Mouse (Mus musculus): ENCODE results near the gene Alg12.

Gene Alg12

DNA sequence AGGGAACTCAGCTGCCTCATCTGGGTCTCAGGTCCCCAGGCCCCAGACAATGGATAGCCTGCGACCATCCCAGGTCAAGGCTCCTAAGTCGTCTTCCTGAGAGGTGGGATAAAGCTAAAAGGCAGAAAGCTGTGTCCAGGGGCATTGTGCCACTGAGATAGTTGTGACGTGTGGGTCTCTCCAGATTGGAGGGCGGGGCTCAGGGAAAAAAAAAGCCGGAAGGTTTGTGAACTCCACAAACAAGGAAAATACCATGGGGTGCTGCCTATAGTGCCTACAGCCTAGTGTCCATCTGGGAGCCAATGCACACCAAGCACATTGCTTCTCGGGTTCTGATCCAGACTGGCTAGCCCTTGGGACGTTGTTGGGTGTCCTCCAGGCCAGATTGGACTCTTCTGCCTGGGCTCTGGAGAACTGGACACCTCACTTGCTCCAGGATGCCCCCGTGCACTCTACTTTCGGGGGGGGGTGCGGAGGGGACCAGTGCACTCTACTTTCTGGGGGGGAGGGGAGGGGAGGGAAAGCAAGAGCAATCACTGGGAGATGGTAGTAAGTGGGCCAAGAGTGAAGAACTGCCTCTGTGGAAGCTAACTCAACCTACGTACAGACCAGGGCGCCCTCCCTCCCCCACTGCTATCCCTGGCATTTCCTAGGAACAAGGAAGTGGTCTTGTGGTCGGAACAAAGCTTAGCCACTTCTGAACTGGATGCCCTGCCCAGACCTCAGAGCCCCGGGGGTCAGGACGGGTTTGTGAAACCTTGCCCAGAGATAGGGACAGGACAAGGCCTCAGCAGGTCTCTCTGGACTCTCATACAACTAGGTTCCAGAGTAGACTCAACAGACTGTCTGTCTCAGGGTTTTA lies 36.1 kb upstream of the Alg12 start:
- in situ Hi-C loops (cut with MboI; ENCODE audit: unreplicated experiment in 2 of 2), result no loop called here

DNA sequence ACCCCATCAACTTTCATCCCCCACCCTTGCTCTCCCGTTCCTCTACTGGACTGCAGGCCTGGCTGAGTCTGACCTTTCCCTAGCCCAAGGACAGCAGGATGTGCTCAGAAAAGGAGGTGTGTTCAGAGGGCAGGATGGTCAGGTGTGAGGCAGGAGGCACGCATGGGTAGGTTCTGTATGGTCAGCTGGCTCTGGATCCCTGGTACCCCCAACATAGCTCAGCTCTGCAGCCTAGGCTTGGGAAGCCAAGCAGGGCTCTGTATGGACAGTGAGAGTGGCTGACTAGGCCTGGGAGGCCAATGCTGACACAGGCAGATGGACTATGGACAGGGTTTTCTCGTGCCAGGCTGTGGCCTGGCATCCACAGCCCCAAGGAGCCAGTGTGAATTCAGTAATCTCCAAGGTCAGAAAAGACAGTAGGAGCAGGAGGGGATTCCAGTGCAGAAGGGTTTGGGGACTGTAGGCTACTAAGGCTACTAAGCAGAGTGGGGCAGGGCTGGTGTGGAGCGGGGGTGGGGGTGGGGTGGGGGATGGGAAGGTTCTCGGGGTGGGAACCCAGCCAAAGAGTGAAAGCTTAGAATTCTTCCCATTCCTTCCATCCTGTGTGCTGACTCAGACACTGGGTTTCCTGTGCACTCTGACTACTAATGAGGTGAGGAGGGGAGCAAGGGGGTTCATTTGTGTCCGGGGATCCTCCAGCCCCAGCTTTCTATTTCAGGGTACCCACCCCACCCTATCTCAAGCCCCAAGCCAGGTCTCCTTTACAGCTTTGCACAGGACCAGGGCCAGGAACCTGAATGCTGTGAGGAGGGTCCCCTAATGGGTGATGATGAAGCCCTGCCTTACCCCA lies 35.2 kb upstream of the Alg12 start:
- in situ Hi-C loops (cut with MboI; ENCODE audit: unreplicated experiment in 2 of 2), result no loop called here

DNA sequence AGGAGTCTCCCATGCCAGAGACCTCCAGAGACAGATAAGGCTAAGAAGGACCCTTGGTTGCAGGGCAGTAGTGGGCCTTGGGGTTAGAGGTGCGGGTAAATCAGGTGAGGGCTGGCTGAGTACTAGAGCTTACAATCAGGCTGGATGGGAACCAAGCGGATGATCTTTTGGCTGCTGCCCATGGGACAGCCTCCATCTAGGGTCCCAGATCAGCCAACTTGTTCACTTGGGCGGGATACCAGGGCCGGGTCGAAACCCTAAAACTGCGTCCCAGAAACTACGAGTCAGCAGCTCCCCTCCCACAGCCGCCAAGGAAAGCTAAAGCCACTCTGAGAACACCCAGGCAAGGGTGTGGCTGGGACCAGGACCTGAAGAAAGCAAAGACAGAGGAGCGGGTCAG lies 34.0 kb upstream of the Alg12 start:
- in situ Hi-C loops (cut with MboI; ENCODE audit: unreplicated experiment in 2 of 2), result no loop called here

DNA sequence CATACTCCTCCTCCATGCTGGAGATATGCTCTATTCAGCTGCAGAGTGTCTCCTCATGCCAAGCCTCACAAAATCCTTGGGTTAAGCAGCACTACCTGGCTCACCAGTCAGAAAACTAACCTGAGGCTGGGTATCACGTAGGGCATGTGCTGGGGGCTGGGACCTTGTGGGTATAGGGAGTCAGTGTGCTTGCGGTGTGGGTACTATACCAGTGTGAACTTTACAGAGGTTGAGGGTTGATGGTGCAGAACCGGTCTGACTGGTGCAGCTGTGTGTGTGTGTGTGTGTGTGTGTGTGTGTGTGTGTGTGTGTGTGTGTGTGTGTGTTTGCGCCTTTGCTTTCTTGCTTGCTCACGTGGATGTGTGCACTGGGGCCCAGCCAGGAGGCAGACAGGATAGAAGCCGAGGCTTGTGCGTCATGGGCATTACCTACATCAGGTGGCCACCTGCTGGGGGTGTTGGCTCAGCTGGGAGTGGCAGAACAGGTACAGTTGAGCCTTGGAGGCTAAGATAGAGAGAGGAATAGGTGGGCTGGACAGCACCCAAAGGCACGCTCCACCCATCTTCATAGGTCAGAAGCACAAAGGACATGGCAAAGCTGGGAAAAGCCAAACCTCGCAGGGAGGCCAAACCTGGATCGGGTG lies 32.5 kb upstream of the Alg12 start:
- in situ Hi-C loops (cut with MboI; ENCODE audit: unreplicated experiment in 2 of 2), result no loop called here

DNA sequence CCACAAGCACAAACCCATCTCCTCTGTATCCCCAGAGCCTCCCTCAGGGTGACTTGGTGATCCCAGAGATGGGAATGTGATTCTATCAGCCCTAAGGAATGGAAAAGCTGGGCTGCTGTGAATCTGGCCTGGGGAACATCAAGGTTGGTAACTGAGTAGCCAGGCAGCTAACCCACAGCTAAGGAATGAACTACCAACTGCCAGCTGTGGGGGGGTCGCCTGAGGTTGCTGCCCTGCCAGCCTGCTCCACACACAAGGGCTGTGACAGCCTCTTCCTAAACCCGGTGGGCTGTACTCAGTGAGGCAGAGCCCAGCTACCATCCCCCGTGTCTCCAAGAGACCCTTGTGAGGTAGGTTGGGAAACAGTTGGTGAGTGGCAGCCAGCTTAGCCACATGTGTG lies 32.0 kb upstream of the Alg12 start:
- in situ Hi-C loops (cut with MboI; ENCODE audit: unreplicated experiment in 2 of 2), result no loop called here

DNA sequence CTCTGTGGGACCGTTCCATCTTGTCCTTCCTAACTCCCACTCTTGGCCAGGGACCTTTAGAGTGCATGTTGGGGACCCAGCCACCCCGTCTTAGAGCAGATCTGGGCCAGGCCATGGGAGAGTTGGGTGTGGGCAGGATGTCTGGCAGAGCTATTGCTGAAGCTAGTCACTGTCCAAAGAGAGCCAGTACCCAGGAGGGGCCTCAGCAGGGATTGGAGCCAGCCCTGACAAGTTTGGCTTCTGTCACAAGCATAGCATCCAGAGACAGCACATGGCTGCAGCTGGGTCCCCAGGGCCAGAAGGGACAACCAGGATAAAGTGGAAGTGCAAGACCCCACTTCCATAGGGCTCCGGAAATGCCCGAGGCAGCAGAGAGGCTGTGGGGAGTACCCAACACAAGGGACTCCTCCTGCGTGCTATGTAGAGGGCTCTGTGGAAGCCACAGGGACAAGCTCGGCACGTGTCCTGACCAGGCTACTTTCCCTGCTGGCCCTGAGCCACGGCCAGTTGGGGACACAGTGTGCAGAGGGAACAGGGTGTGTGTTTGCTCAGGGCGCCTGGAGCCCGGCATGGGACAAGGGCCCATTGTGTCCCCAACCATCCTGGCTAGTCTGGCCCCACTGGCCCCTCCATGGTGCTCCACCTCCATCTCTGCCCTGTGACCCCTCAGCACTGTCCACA lies 31.2 kb upstream of the Alg12 start:
- in situ Hi-C loops (cut with MboI; ENCODE audit: unreplicated experiment in 2 of 2), result no loop called here

DNA sequence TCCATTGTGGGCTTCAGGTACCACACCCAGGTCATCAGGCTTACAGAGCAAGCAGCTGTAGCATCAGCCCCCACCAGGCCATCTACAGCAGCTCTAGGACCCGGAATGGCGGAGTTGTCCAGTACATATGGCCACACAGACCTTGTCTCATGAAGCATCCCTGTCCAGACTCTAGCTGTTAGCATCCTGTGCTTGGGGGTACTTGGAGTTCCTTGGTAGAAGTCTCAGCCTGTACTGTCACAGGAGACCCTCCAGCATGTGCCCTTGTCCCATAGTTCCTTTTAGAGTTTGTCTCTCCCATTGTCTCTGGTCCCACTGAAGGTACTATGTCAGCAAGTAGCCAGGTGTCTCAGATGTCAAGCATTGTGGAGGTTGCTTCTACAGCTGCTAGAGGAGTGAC lies 30.5 kb upstream of the Alg12 start:
- in situ Hi-C loops (cut with MboI; ENCODE audit: unreplicated experiment in 2 of 2), result loop anchor here (25.0 kb wide), 1 partner anchor 363 kb away; the partner anchor contains the start of gene Ppp6r2 (in 2 of the 2)

DNA sequence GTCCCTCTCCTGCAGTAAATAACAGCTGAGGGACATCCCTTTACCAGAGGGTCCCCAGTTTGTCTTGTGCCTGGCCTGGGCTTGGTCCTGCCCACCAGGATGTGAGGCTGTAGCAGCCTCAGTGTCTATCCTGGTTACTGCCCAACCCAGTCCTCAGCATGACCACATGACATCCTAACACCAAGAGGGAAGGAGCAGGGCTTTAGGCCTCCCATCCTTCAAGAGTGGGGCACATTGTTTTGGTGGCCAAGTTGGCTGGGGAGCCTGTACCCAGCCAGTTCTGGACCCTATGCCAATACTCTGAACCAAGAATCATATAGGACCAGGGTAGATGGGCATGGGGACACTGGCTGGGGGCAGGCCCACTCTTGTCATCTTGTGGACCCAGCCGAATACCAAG lies 29.5 kb upstream of the Alg12 start:
- in situ Hi-C loops (cut with MboI; ENCODE audit: unreplicated experiment in 2 of 2), result loop anchor here (25.0 kb wide), 1 partner anchor 364 kb away; the partner anchor contains the start of gene Ppp6r2 (in 2 of the 2)

DNA sequence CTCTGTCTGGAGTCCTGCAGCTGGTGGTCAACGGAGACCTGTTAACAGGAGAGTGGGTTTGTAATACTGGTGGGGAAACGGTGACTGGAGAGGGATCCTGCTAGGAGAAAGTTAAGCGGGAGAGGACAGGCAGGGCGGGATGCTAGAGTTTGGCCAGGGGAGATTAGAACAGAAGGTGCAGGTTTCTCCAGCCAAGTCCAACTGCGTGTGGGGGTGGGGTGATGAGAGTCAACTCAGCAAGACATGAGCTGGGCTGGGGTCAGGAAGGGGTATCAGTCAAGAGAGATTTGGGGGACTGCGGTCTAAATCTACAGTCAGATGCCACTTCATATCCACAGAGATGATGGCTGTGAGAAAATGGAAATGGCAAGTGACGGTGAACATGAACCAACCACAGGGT lies 25.8 kb upstream of the Alg12 start:
- in situ Hi-C loops (cut with MboI; ENCODE audit: unreplicated experiment in 2 of 2), result loop anchor here (25.0 kb wide), 1 partner anchor 367 kb away; the partner anchor contains the start of gene Ppp6r2 (in 2 of the 2)

DNA sequence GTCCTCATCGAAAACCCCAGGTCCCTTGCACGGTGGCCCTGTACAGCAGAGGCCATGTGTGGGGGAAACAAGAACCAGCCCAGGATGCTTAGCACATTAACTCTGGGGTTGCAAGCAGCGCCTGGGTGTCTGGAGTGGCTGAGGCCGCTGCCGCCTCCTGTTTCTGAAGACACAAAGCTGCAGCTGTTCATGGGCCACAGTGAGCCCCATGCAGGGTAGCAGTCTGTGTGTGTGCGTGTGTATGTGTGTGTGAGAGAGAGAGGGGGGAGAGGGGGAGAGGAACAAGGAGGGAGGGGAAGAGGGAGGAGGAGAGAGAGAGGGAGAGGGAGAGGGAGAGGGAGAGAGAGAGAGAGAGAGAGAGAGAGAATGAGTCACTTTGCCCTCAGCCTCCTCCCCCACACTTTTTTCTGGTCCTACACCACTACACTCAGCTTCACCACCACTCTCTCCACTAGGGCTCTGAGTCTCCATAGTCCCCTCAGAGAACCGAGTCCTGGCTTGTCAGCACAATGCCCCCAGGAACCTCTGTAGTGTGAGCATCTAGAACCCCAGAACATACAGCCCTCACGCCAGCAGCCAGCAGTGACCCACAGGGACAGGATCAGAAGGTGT lies 24.5 kb upstream of the Alg12 start:
- in situ Hi-C loops (cut with MboI; ENCODE audit: unreplicated experiment in 2 of 2), result loop anchor here (25.0 kb wide), 1 partner anchor 369 kb away; the partner anchor contains the start of gene Ppp6r2 (in 2 of the 2)

DNA sequence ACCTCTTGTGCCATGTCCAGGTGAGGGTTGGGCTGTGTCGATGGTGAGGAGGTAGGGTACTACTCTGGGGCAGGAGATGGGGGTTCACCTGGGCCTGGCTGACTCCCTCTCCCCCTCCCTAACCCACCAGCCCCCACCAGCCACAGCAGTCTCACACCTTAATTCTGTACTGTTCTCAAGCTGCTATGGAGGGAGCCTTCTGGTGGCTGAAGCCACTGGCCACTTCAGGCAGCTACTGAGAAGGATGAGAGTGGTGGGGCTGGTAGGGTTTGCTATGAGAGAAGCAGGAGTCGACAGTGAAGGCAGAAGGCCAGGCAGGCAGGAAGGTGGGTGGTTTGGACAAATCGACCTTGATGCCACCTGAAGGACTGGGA lies 23.2 kb upstream of the Alg12 start:
- in situ Hi-C loops (cut with MboI; ENCODE audit: unreplicated experiment in 2 of 2), result loop anchor here (25.0 kb wide), 1 partner anchor 370 kb away; the partner anchor contains the start of gene Ppp6r2 (in 2 of the 2)

DNA sequence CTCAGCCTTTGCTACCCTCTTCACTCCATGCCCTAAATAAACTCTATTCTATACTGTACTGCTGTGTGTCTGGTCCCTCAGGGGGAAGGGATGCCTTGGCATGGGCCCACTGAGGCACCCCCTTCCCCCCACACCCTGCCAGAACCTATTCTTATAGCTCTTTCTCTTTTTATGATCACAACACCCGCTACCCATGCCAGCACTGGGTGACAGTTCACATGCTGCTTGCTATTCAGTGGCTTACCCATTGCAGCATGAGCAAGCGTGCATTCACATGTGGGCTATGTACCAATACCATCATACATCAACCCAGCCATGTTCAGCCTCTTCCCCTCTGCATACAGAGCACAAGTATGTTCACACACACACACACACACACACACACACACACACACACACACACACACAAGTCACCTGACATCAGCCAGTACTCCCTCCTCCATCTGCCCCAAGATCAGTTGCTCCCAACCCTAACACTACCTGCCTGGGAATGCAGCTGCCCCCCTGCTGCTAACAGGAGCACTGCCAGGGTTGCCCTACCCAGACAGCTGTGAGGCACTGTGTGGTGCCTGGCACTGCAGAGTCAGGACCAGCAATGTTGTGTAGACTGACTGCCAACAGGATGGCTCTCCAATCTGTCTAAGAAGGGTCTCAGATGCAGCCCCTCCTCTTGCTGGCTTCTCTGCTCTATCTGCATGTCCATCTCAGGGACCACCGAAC lies 22.6 kb upstream of the Alg12 start:
- in situ Hi-C loops (cut with MboI; ENCODE audit: unreplicated experiment in 2 of 2), result loop anchor here (25.0 kb wide), 1 partner anchor 371 kb away; the partner anchor contains the start of gene Ppp6r2 (in 2 of the 2)

DNA sequence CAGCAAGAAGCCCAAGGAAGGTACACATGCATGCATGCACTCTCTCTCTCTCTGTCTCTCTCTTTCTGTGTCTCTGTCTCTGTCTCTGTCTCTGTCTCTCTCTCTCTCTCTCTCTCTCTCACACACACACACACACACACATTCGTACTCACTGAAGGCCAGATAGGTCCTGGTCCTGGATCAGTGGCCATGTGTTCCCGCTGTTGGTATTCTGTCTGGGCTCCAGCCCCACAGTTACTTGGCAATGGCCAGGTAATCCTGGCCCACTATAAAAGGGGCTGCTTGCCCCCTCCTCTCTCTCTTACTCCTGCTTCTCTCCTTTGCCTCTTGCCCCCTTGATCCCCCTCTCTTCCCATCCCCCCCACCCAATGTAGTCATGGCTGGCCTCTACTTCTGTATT lies 22.0 kb upstream of the Alg12 start:
- in situ Hi-C loops (cut with MboI; ENCODE audit: unreplicated experiment in 2 of 2), result loop anchor here (25.0 kb wide), 1 partner anchor 371 kb away; the partner anchor contains the start of gene Ppp6r2 (in 2 of the 2)

DNA sequence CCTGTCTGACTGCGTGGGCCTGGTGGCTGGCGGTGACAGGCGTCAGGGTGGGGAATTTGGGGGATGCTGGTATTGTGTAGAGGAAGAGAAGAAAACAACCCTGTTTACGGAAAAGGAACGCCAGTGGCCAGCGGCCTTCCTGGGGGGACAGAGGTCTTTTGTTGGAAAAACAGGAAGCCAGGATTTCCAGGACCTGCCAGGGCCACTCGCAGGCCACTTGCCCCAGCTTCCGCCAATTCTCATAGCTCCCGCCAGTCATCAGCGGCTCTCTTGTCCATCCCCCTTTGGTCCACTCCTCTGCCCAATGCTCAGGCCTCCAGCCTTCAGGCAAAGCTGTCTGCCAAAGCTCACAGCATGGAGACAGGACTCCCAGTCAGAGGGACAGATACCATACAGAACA lies 21.0 kb upstream of the Alg12 start:
- in situ Hi-C loops (cut with MboI; ENCODE audit: unreplicated experiment in 2 of 2), result loop anchor here (25.0 kb wide), 1 partner anchor 372 kb away; the partner anchor contains the start of gene Ppp6r2 (in 2 of the 2)

DNA sequence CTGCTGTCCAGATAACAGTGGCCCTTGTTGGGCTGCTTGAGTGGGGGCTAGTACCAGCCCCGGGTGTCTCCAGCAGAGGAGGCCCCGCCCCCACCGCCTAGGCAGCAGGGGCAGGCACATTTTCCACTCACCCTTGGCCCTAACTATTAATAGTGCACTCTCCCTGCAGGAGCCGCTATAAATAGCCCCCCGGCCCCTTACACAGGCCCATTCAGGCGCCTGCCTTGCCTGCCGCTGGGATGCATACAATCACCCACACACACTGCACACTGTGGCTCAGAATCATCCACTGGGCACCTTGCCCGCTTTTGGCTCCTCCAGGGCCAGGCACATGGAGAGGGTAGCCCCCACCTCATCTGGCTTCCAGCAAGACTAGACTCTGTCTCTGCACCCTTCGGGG lies 20.2 kb upstream of the Alg12 start:
- in situ Hi-C loops (cut with MboI; ENCODE audit: unreplicated experiment in 2 of 2), result loop anchor here (25.0 kb wide), 1 partner anchor 373 kb away; the partner anchor contains the start of gene Ppp6r2 (in 2 of the 2)

DNA sequence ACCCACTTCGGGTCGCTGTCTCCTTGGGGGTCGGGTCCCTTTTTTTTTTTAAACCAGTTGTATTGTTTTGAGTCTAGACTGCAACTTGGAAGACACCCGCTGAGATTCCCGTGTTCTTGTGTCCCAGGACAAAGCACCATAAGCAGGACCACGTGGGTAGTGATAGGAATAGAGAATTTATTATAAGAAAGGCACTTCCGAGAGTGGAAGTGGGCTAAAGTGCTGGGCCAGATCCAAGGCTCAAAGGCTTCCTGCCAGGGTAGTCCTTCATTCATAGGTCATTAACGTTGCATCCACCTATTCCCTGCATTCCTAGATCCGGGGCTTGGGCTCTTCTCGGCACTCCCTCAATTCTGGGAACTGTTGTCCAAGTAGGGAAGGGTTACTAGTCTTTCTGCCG lies 18.9 kb upstream of the Alg12 start:
- in situ Hi-C loops (cut with MboI; ENCODE audit: unreplicated experiment in 2 of 2), result loop anchor here (25.0 kb wide), 1 partner anchor 374 kb away; the partner anchor contains the start of gene Ppp6r2 (in 2 of the 2)

DNA sequence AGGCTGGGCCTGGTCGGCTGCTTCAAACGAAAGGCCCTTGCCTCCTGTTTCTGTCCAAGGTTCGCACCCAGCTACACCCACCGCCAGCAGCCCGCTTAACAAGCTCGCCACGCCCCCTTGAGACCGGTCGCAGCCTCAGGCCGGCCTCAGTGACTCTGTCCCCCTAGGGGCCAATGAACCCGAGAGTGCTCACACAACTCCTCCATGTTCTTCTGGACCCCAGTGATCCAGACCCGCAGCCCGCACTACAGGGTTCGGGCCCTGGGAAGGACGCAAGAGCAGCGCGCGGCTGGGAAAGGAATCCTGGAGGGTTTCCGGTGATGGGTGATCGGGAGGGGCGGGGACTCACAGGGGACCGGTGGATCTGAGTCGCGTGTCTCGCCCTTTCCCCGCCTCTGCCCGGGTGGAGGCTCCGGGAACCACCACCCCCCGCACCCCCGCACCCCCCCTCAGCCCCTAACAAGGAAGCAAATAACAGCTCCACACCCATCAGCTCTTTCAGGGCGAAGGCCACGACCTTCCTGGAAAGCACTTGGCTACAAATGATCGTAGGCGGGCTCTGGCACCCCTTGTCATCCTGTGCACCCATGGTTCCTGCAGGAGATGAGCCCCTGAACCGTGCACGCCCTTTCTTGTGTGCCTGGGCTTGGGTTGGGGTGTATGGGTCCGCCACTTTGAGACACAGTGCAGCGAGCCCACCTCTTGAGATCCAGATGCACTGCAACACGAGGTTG lies 18.2 kb upstream of the Alg12 start:
- in situ Hi-C loops (cut with MboI; ENCODE audit: unreplicated experiment in 2 of 2), result loop anchor here (25.0 kb wide), 1 partner anchor 375 kb away; the partner anchor contains the start of gene Ppp6r2 (in 2 of the 2)

DNA sequence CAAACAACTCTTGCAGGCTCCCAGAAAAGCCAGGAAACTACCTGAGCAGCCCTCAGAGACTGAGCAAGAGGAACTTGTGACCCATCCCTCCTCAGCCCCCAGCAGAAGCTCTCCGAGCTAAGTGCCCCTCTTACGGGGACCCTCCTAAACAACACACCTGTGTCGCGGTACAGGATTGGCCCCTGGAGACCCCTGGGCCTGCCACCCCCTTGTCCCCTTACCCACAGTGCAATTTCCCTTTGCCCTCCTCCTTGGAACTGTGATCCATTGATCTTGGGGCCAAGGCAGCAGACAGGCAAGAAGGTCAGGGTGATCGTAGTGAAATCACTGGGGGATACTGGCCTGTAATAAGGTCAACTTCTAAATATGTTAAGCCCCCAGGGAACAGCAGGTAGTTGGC lies 17.5 kb upstream of the Alg12 start:
- in situ Hi-C loops (cut with MboI; ENCODE audit: unreplicated experiment in 2 of 2), result loop anchor here (25.0 kb wide), 1 partner anchor 376 kb away; the partner anchor contains the start of gene Ppp6r2 (in 2 of the 2)

Data from v-Abl transformed pro-B cells (cell line).